Mouse (Mus musculus) heart, embryonic 11.5 days (tissue): ENCODE data around the gene Fam234a. TPM values are rescaled to one million over a fixed set of nuclear protein-coding genes. Genes with fewer than 3 reads are reported as not detected.

ENCODE experiments used
- ATAC-seq: fragments of 200-750 bp; cut with Nextera tagmentation; replicated peaks from 2 replicates; pipeline ENCODE4 v1.8.0; 2017; ENCODE audit warnings: moderate library complexity; ENCODE audit not compliant: insufficient number of reproducible peaks, low FRiP score, low TSS enrichment
- H3K27ac ChIP-seq: fragments of 300-500 bp; sonication (generic); 2 replicates; pipeline ENCODE4 v1.5.1; 2014; ENCODE audit warnings: mild to moderate bottlenecking, low read depth, low read length
- H3K27me3 ChIP-seq: fragments of 300-500 bp; sonication (generic); 2 replicates; pipeline ENCODE4 v1.6.1; 2014; ENCODE audit warnings: mild to moderate bottlenecking, low read length, mixed read lengths; ENCODE audit not compliant: control insufficient read depth, insufficient read depth
- H3K36me3 ChIP-seq: fragments of 300-500 bp; sonication (generic); 2 replicates; pipeline ENCODE4 v1.6.1; 2014; ENCODE audit warnings: mild to moderate bottlenecking, low read length, moderate library complexity, mixed read lengths; ENCODE audit not compliant: control insufficient read depth, insufficient read depth
- H3K4me1 ChIP-seq: fragments of 300-500 bp; sonication (generic); 2 replicates; pipeline ENCODE4 v1.6.1; 2014; ENCODE audit warnings: low read length; ENCODE audit not compliant: control insufficient read depth, insufficient read depth
- H3K4me2 ChIP-seq: fragments of 300-500 bp; sonication (generic); 2 replicates; pipeline ENCODE4 v1.6.1; 2014; ENCODE audit warnings: mild to moderate bottlenecking, moderate library complexity
- H3K4me3 ChIP-seq: fragments of 300-500 bp; sonication (generic); 2 replicates; pipeline ENCODE4 v1.5.1; 2014; ENCODE audit warnings: low read depth, low read length
- H3K9ac ChIP-seq: fragments of 300-500 bp; sonication (generic); 2 replicates; pipeline ENCODE4 v1.6.1; 2014; ENCODE audit warnings: mild to moderate bottlenecking, low read depth, low read length, moderate library complexity
- H3K9me3 ChIP-seq: fragments of 300-500 bp; sonication (generic); replicated peaks from 2 replicates; pipeline ENCODE4 v1.6.1; 2016; ENCODE audit warnings: low read length; ENCODE audit not compliant: control insufficient read depth
- WGBS: fragments of 180-500 bp; shearing (Covaris S2); extraction: QIAGEN DNeasy Blood & Tissue Kit; methylation state at CpG from one replicate; pipeline ENCODE4 v1.1.7; 2014; ENCODE audit not compliant: insufficient replicate concordance; 5-methylcytosine and 5-hydroxymethylcytosine counted together
- polyA plus RNA-seq: library from polyadenylated mRNA; unstranded; fragments of >200 nt; fragmentation: Nextera tagmentation; extraction: Ambion mirVana; gene quantifications from 2 replicates; pipeline ENCODE4 v1.2.1, GENCODE M21; 2014

Gene Fam234a
- polyA plus RNA-seq, 1 experiment from 2014 or later = 34.4 TPM

- H3K27me3 ChIP-seq = no peaks in the 10 kb centered on the region
- no peak overlapping the region for H3K4me3 ChIP-seq
- no peak overlapping the region for H3K27ac ChIP-seq
- no peak for ATAC-seq
- H3K4me2 ChIP-seq = no peak overlapping the region
- 43% methylated on average over 6 of the region's 6 CpGs for WGBS
- H3K4me1 ChIP-seq = peaks cover 15% of the 10 kb centered on the region
- H3K9ac ChIP-seq = no peak overlapping the region
- H3K9me3 ChIP-seq = no peaks in the 10 kb centered on the region
- H3K36me3 ChIP-seq = no peaks in the 10 kb centered on the region
Observed at GRCm38 (mm10) chr17:26240120-26240790, 3.8 kb downstream of the Fam234a start.

GRCm38 (mm10) chr17:26239551-26239950, 4.5 kb downstream of the Fam234a start:
- WGBS = 61% methylated on average over 2 of the region's 2 CpGs
- no peak overlapping the region for H3K27ac ChIP-seq
- peaks cover 15% of the 10 kb centered on the region for H3K4me1 ChIP-seq
- no peak overlapping the region for H3K4me2 ChIP-seq
- no peak overlapping the region for H3K9ac ChIP-seq
- H3K4me3 ChIP-seq = no peak overlapping the region
- H3K36me3 ChIP-seq = no peaks in the 10 kb centered on the region
- no peak for ATAC-seq
- no peaks in the 10 kb centered on the region for H3K9me3 ChIP-seq
- H3K27me3 ChIP-seq = no peaks in the 10 kb centered on the region

GRCm38 (mm10) chr17:26237667-26238066, 6.4 kb downstream of the Fam234a start:
- H3K27me3 ChIP-seq = no peaks in the 10 kb centered on the region
- H3K9me3 ChIP-seq = no peaks in the 10 kb centered on the region
- no peak overlapping the region for H3K9ac ChIP-seq
- ATAC-seq = no peak
- WGBS = 76% methylated on average over 10 of the region's 10 CpGs
- no peak overlapping the region for H3K27ac ChIP-seq
- no peak overlapping the region for H3K4me3 ChIP-seq
- no peak overlapping the region for H3K4me2 ChIP-seq
- no peaks in the 10 kb centered on the region for H3K36me3 ChIP-seq
- H3K4me1 ChIP-seq = peaks cover 9% of the 10 kb centered on the region; the same call in 1 of the 2 replicates

DNA sequence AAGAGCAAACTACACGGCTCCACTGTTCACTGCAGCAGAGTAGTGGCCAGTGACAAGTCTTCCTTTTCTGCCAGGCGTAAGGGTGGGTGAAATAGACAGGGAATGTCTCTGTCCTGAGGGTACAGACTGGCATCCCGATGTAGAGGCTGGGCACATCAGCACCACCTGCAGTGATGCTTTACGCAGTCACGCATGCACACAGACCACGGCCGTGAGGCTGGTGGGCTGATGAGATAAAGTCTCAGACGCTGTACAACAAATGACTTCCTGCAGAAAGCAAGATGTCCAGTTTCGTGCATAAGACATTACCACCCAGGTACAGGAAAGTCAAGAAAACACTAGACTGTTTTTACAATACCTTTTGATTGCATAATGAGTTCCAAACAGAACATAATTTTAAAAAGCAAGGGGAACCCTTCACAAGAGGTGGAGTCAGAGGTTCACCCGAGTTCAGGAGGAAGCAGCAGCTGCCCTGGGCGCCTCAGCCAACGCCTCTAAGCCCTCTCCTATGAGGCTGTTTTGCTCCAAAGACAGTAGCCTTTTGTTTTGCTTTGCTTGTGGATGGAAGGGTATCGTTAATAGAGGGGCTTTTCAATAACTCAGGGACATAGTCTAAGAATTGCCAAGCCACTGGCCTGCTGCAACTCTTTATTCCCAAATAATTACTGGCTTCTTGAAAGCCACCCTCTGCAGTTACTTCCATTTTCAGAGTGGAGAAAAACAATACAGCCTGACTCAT, 8.8 kb downstream of the Fam234a start:
- H3K9ac ChIP-seq = no peak overlapping the region
- H3K36me3 ChIP-seq = no peaks in the 10 kb centered on the region
- H3K27ac ChIP-seq = no peak overlapping the region
- no peak overlapping the region for H3K4me3 ChIP-seq
- no peak overlapping the region for H3K4me2 ChIP-seq
- no peak for ATAC-seq
- WGBS = 59% methylated on average over 13 of the region's 13 CpGs
- no peaks in the 10 kb centered on the region for H3K27me3 ChIP-seq
- H3K9me3 ChIP-seq = no peaks in the 10 kb centered on the region
- H3K4me1 ChIP-seq = peaks cover 2% of the 10 kb centered on the region; the same call in 1 of the 2 replicates

DNA sequence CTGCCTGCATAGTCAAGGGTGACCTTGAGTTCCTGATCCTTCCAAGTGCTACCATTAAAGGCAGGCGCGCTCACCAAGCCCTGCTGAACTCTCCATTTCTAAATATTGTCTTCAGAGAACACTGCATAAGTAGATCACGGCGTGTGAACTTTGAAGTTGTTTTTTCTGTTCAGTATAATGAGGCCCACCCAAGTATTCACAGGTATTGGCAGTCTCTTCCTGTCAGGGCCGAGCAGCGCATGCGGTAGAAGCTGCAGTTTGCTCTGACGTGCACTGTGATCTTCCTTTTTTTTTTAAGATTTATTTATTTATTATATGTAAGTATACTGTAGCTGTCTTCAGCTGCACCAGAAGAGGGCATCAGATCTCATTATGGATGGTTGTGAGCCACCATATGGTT, 9.7 kb downstream of the Fam234a start:
- no peak overlapping the region for H3K9ac ChIP-seq
- no peak overlapping the region for H3K4me2 ChIP-seq
- ATAC-seq = no peak
- H3K4me3 ChIP-seq = no peak overlapping the region
- H3K27me3 ChIP-seq = no peaks in the 10 kb centered on the region
- no peaks in the 10 kb centered on the region for H3K36me3 ChIP-seq
- H3K4me1 ChIP-seq = no peaks in the 10 kb centered on the region
- no peaks in the 10 kb centered on the region for H3K9me3 ChIP-seq
- H3K27ac ChIP-seq = no peak overlapping the region
- WGBS = 90% methylated on average over 8 of the region's 8 CpGs

GRCm38 (mm10) chr17:26232863-26233262, 11.2 kb downstream of the Fam234a start:
- Histone ChIP-seq H3K4me1 (no peaks in the 10 kb centered on the region), H3K27ac (no peak overlapping the region), H3K4me3 (no peak overlapping the region), H3K36me3 (no peaks in the 10 kb centered on the region), H3K9ac (no peak overlapping the region), H3K9me3 (no peaks in the 10 kb centered on the region), H3K4me2 (no peak overlapping the region), H3K27me3 (no peaks in the 10 kb centered on the region)
- WGBS = 66% methylated on average over 8 of the region's 8 CpGs
- no peak for ATAC-seq

GRCm38 (mm10) chr17:26231156-26231555, 12.9 kb downstream of the Fam234a start:
- H3K4me3 ChIP-seq = no peak overlapping the region
- H3K9ac ChIP-seq = no peak overlapping the region
- no peaks in the 10 kb centered on the region for H3K9me3 ChIP-seq
- no peaks in the 10 kb centered on the region for H3K27me3 ChIP-seq
- no peak for ATAC-seq
- H3K27ac ChIP-seq = no peak overlapping the region
- H3K36me3 ChIP-seq = no peaks in the 10 kb centered on the region
- H3K4me1 ChIP-seq = no peaks in the 10 kb centered on the region
- WGBS = 89% methylated on average over 5 of the region's 5 CpGs
- H3K4me2 ChIP-seq = no peak overlapping the region

- Histone ChIP-seq H3K27me3 (no peaks in the 10 kb centered on the region), H3K9me3 (no peaks in the 10 kb centered on the region), H3K4me1 (no peaks in the 10 kb centered on the region), H3K36me3 (no peaks in the 10 kb centered on the region), H3K4me3 (no peak overlapping the region), H3K27ac (no peak overlapping the region), H3K9ac (no peak overlapping the region), H3K4me2 (no peak overlapping the region)
- 86% methylated on average over 5 of the region's 5 CpGs for WGBS
- ATAC-seq = no peak
Observed at GRCm38 (mm10) chr17:26229776-26230175, 14.3 kb downstream of the Fam234a start.

- H3K27ac ChIP-seq = no peak overlapping the region
- no peaks in the 10 kb centered on the region for H3K36me3 ChIP-seq
- H3K27me3 ChIP-seq = no peaks in the 10 kb centered on the region
- no peak overlapping the region for H3K4me3 ChIP-seq
- H3K4me1 ChIP-seq = no peaks in the 10 kb centered on the region
- WGBS = 76% methylated on average over 12 of the region's 12 CpGs
- no peak overlapping the region for H3K9ac ChIP-seq
- H3K4me2 ChIP-seq = no peak overlapping the region
- no peak for ATAC-seq
- no peaks in the 10 kb centered on the region for H3K9me3 ChIP-seq
Observed at GRCm38 (mm10) chr17:26225150-26225549, 18.9 kb downstream of the Fam234a start.
